Mouse (Mus musculus): ENCODE measurements at regions not wholly inside any gene's neighbourhood (a gene's known extent, or its start where the extent isn't known, plus 50 kb on each side); places are given as distances from the start of the nearest gene placed in this dataset.

DNA sequence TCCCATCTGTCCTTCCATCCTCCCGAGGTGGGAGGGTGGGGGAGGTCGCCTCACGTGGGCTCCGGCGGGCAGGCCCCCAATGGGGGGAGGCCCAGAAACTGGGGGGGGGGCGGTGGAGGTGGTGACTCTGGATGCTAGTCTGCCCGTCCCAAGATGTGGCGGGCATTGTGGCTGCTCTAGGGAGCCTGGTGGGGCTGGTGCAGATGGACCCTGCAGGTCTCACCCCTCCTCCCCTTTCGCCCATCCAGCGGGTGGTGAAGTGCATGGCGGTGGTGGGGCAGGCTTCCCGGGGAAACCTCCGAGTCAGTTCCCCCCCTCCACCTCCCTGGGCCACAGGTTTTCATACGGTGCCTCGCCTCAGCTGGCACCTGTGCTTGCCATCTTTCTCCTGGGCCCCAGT, 88.6 kb downstream of the Inhba start:
- no peak for DNase-seq (ENCODE audit: low spot score)
- H3K9me3 ChIP-seq, result peaks cover 18% of the 10 kb centered on the region
- no peaks in the 10 kb centered on the region for H3K36me3 ChIP-seq (replicated peaks)
- 89% methylated on average over 15 of the region's 15 CpGs for WGBS
- H3K27me3 ChIP-seq (replicated peaks; ENCODE audit: low read depth, poor library complexity, severe bottlenecking), result no peaks in the 10 kb centered on the region
- no peak overlapping the region for H3K27ac ChIP-seq (replicated peaks)
- H3K4me1 ChIP-seq, result no peaks in the 10 kb centered on the region
- no peak overlapping the region for H3K4me3 ChIP-seq

DNA sequence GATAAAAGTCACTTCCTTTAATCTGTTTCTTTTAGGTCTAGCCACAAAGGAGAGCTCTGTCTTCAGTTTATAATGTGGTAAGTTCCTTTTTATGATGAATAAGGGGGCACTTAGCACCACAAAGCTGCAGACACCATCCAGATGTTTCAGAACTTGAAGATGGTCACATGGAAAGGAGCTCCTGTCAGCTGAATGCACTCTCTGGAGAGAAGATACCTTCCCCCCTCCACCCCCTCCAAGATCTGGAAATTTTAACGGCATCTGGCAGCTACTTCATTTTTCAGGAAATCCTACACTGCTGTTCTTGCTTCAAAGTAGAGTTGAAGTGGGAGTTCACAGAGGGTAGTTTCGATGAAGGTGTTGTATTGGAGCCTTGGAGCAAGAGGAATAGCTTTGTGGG, 103.2 kb downstream of the Inhba start:
- no peak for DNase-seq (ENCODE audit: low spot score)
- H3K27ac ChIP-seq (replicated peaks), result no peak overlapping the region
- 65% methylated on average over 2 of the region's 2 CpGs for whole genome bisulfite sequencing
- no peaks in the 10 kb centered on the region for H3K9me3 ChIP-seq
- H3K4me3 ChIP-seq, result no peak overlapping the region
- H3K36me3 ChIP-seq (replicated peaks), result no peaks in the 10 kb centered on the region
- H3K4me1 ChIP-seq, result no peaks in the 10 kb centered on the region
- H3K27me3 ChIP-seq (replicated peaks; ENCODE audit: low read depth, poor library complexity, severe bottlenecking), result no peaks in the 10 kb centered on the region

DNA sequence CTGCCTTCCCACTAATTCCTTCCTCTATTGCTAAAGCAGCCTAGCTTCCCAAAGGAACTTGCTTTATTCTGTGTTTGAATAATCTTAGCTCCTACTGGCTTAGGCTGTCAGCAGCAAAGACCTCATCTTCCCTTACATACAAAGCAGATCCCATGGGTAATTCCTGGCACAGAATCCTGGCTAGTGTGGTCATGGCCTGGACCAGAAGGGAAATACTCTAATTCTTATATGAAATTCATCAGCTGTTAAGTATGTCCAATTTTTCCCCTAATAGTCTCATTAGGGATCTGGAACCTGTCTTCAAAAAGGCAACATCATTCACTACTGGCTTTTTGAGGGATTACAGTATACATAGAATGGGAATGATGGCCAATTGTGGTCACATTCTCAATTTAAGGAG, 135.0 kb downstream of the Inhba start:
- no peak for DNase-seq (ENCODE audit: low spot score)

DNA sequence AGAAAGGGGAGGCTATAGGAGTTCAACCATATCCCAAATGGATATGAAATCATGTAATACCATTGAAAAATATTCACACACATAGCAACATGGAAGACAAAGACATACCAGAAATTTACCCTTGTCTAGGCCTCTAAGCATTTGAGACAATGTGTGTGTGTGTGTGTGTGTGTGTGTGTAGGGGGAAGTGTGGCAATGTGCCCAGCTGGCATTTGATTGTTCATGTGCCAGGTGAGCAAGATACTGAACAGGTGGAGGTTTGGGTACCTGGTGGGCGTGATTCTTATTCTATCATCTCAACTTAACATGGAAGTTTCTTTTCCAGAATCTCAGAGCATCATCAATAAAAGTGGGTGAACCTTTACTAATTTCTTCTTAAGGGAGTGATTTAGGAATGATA, 143.3 kb downstream of the Inhba start:
- Histone ChIP-seq H3K36me3 (replicated peaks) (no peaks in the 10 kb centered on the region), H3K4me1 (no peaks in the 10 kb centered on the region), H3K4me3 (no peak overlapping the region), H3K27ac (replicated peaks) (no peak overlapping the region), H3K9me3 (no peaks in the 10 kb centered on the region), H3K27me3 (replicated peaks; ENCODE audit: low read depth, poor library complexity, severe bottlenecking) (no peaks in the 10 kb centered on the region)
- no peak for DNase-seq (ENCODE audit: low spot score)
- WGBS, result 80% methylated on average over 1 of the region's 1 CpGs

More for the DNA sequence above, 135.0 kb downstream of the Inhba start:
- no peaks in the 10 kb centered on the region for H3K36me3 ChIP-seq (replicated peaks)
- H3K4me1 ChIP-seq, result no peaks in the 10 kb centered on the region
- H3K4me3 ChIP-seq, result no peak overlapping the region
- no peak overlapping the region for H3K27ac ChIP-seq (replicated peaks)
- H3K9me3 ChIP-seq, result no peaks in the 10 kb centered on the region
- H3K27me3 ChIP-seq (replicated peaks; ENCODE audit: low read depth, poor library complexity, severe bottlenecking), result no peaks in the 10 kb centered on the region

DNA sequence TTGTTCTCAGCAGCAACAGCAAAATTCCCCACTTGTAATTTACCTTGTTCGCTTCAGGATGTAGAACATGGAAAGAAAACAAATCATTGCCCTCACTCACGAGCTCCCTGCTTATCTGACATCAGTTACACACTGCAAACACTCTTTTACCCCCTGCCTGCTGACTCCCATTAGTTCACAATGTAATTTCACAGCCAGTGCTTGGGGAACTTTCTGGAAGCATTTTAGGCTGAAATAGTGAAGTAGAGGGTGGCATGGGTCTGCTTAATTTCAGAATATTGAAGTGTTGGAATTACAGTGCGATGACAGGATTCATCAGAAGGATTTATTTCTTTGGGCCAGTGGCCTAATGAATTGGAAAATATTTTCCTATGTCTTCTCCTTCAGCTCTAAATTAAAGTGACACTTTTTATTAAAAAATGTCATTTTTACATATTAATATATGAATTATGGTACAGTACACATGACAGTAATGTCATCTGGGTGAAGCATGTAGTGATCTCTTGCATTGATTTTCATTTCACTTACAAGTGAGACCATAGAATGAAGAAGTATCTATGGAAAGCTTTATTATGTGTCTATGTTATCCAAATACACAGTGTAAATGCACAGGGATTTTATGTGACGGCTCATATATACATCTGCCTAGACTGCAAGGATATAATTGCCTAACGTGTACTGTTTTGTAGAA, 153.7 kb downstream of the Inhba start:
- Histone ChIP-seq H3K36me3 (replicated peaks) (no peaks in the 10 kb centered on the region), H3K4me3 (no peak overlapping the region), H3K27ac (replicated peaks) (no peak overlapping the region), H3K4me1 (no peaks in the 10 kb centered on the region), H3K27me3 (replicated peaks; ENCODE audit: low read depth, poor library complexity, severe bottlenecking) (no peaks in the 10 kb centered on the region), H3K9me3 (no peaks in the 10 kb centered on the region)
- 75% methylated on average over 5 of the region's 5 CpGs for WGBS
- DNase-seq (ENCODE audit: low spot score), result no peak

DNA sequence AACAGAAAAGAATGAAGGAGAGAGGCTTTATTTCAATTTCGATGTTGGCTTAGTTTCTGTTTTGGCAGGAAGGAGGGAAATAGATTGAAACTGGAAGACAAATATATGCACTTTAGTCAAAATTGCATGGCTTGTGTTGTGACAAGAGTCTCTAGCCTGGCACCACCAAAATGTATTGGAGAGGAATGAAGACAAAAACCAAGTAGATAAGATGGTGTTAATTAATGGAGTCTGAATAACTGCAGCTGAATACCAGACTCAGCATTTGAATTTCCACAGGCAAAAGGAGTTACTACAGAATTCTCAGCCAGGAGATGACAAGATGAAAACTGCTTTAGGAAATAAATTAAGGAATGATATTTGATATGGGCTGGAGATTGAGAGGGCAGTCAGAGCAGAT, 185.0 kb downstream of the Inhba start:
- Histone ChIP-seq H3K27me3 (replicated peaks; ENCODE audit: low read depth, poor library complexity, severe bottlenecking) (no peaks in the 10 kb centered on the region), H3K36me3 (replicated peaks) (no peaks in the 10 kb centered on the region), H3K9me3 (no peaks in the 10 kb centered on the region), H3K4me3 (no peak overlapping the region), H3K4me1 (no peaks in the 10 kb centered on the region), H3K27ac (replicated peaks) (no peak overlapping the region)
- no peak for DNase-seq (ENCODE audit: low spot score)
- 94% methylated on average over 1 of the region's 1 CpGs for WGBS

DNA sequence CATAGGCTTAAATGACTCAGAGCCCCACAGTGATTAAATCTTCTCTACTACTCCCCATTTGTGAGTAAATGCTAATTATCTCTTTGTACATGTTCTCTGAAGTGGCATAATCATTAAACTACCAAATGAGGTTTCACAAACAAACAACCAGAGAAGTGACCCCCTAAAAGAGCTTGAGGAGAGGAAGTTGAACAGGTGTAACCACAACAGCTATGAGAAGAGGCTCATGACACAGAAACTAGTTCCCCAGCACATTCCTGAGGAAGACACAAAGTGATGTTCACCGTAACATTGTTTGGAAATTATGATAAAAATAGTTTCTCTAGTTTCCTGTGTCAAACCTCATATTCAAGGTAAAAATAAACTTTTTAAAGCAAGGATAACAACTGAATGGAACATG, 188.4 kb downstream of the Inhba start:
- Histone ChIP-seq H3K36me3 (replicated peaks) (no peaks in the 10 kb centered on the region), H3K4me3 (no peak overlapping the region), H3K27me3 (replicated peaks; ENCODE audit: low read depth, poor library complexity, severe bottlenecking) (no peaks in the 10 kb centered on the region), H3K27ac (replicated peaks) (no peak overlapping the region), H3K4me1 (peaks cover 9% of the 10 kb centered on the region; the same call in 1 of the 2 replicates), H3K9me3 (no peaks in the 10 kb centered on the region)
- DNase-seq (ENCODE audit: low spot score), result no peak
- WGBS, result 92% methylated on average over 1 of the region's 1 CpGs

DNA sequence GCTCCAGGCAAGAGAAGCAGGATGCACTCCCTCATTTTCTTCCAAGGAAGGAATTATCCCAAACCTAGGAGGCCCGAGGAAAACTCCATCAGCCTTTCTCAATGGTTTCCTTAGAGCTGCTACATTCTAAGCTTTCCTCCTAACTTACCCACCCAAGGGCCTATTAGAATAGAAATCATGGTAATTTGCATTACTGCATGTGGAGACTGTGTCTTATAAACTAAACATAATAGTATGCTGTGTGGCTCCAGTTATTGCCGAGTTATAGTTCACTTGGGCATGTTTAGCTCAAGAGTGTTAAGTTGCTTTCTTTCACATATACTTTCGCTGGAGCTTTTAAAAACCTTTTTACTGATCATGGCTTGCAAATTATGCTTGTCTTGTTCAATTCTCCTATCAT, 191.5 kb downstream of the Inhba start:
- no peak for DNase-seq (ENCODE audit: low spot score)
- WGBS, result 71% methylated on average over 3 of the region's 3 CpGs

DNA sequence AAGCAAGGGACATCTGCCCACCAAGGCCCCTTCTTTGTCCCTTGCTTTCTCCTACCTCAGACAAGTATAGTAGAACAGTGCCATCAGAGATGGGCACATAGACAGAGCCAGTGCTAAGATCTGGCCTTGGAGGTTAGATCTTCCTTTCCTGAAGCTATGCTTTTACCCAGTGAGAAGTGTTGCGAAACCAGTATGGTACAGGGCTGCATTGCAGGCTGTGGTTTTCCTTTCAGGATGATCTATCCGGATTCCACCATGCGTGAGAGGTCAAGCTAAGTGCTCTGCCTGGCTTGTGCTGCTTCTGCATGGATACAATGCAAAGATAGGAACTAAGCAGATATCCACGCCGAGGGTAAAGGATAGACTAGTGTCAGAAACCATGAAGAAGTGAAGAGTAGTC, 192.4 kb downstream of the Inhba start:
- Histone ChIP-seq H3K36me3 (replicated peaks) (no peaks in the 10 kb centered on the region), H3K27ac (replicated peaks) (no peak overlapping the region), H3K27me3 (replicated peaks; ENCODE audit: low read depth, poor library complexity, severe bottlenecking) (no peaks in the 10 kb centered on the region), H3K4me1 (peaks cover 9% of the 10 kb centered on the region; the same call in 1 of the 2 replicates), H3K9me3 (no peaks in the 10 kb centered on the region), H3K4me3 (no peak overlapping the region)
- DNase-seq (ENCODE audit: low spot score), result no peak
- WGBS, result 90% methylated on average over 5 of the region's 5 CpGs

More for the DNA sequence above, 191.5 kb downstream of the Inhba start:
- Histone ChIP-seq H3K4me1 (peaks cover 9% of the 10 kb centered on the region; the same call in 1 of the 2 replicates), H3K4me3 (no peak overlapping the region), H3K9me3 (no peaks in the 10 kb centered on the region), H3K27ac (replicated peaks) (peak overlapping the region; percentile 44), H3K27me3 (replicated peaks; ENCODE audit: low read depth, poor library complexity, severe bottlenecking) (no peaks in the 10 kb centered on the region), H3K36me3 (replicated peaks) (no peaks in the 10 kb centered on the region)

DNA sequence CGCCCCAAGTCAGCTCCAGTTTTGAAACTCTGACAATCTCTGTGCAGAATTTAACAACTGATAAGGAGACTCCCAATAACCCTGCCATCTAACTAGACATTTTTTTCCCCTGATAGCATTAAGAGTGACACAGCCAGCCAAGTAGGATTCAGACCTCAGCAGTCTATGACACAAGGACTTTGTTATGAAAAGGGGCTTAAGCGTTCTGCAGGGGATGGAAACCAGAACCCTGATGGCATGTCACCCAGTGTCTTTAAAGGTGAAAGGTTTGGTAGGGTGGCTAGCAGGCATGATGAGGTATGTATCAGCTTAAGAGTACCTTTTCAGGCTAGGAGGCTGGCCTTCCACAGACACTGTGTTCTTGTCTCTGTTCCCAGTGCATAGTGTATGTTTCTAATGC, 199.8 kb downstream of the Inhba start:
- H3K9me3 ChIP-seq, result no peaks in the 10 kb centered on the region
- H3K27me3 ChIP-seq (replicated peaks; ENCODE audit: low read depth, poor library complexity, severe bottlenecking), result no peaks in the 10 kb centered on the region
- H3K27ac ChIP-seq (replicated peaks), result no peak overlapping the region
- no peak overlapping the region for H3K4me3 ChIP-seq
- DNase-seq (ENCODE audit: low spot score), result no peak
- 74% methylated on average over 2 of the region's 2 CpGs for WGBS
- no peaks in the 10 kb centered on the region for H3K36me3 ChIP-seq (replicated peaks)
- H3K4me1 ChIP-seq, result no peaks in the 10 kb centered on the region

DNA sequence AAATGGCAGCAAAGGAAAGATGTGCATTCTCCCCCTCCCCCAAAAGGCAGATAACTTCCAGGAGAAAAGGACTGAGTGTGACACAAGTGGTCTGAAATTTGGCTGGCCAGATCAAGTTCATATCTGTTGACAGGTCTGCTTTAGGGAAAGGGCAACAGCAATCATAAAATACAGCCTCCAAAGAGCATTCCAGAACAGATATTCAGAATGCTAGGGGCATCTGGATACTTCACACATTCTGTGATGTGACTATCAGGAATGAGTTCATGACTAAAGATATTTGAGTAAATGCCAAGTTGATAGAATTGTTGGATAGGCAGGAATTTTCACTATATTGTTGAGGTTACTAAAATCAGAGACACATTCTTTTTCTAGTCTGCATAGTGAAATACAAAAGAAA, 208.2 kb downstream of the Inhba start:
- H3K27me3 ChIP-seq (replicated peaks; ENCODE audit: low read depth, poor library complexity, severe bottlenecking), result no peaks in the 10 kb centered on the region
- no peaks in the 10 kb centered on the region for H3K4me1 ChIP-seq
- H3K36me3 ChIP-seq (replicated peaks), result no peaks in the 10 kb centered on the region
- H3K9me3 ChIP-seq, result no peaks in the 10 kb centered on the region
- H3K4me3 ChIP-seq, result no peak overlapping the region
- no peak for DNase-seq (ENCODE audit: low spot score)
- H3K27ac ChIP-seq (replicated peaks), result no peak overlapping the region

DNA sequence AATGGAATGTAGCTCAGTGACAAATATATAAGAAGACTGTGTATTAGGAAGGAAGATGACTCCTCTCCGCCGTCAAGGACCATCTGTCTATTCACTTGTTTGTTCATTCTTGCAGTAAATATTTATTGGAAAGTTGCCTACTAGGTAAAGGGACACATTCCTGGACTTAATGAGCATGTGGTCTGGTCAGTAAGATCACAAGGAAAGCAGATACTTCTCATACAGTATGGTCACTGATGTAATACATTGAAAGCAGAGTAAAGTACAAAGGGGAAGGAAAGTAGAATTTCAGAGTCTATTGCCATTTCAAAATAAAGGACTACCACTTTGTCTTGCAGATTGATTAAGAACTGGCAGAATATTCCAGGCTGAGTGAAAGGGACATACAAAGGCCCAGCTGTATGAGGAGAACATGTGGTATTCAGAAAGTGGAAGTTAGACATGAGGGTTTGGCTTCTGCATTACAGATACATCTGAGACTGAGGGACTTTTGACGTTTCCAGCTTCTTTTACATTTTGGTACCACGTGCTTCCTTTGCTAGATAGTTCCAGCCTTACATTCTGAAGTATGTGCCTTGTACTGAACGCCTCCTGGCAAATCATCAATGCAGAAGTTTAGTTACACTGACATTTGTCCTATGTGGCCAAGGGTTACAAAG, 211.4 kb downstream of the Inhba start:
- DNase-seq (ENCODE audit: low spot score), result no peak
- Histone ChIP-seq H3K4me3 (no peak overlapping the region), H3K9me3 (no peaks in the 10 kb centered on the region), H3K36me3 (replicated peaks) (no peaks in the 10 kb centered on the region), H3K27ac (replicated peaks) (no peak overlapping the region), H3K4me1 (no peaks in the 10 kb centered on the region), H3K27me3 (replicated peaks; ENCODE audit: low read depth, poor library complexity, severe bottlenecking) (no peaks in the 10 kb centered on the region)
- 77% methylated on average over 5 of the region's 5 CpGs for WGBS

DNA sequence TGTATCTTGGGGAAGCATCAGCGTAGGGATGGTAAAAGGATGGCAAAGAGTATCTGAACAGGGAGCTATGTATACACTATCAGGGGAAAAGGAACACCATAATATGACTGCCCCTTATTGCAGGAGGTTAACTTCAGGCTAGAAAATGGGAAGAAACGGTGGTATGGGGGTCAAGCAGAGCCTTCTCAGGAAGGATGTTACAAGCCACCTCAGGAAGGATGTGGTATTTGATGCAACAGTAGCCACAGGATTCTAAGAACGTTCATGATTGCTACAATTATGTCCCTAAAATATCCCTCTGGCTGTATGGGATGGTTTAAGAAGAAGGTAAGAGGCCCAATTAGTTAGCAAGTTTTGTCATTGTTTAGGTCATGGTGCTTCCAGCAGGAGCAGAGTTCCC, 249.5 kb downstream of the Inhba start:
- Histone ChIP-seq H3K27me3 (replicated peaks; ENCODE audit: low read depth, poor library complexity, severe bottlenecking) (no peaks in the 10 kb centered on the region), H3K4me1 (no peaks in the 10 kb centered on the region), H3K27ac (replicated peaks) (no peak overlapping the region), H3K4me3 (no peak overlapping the region), H3K9me3 (no peaks in the 10 kb centered on the region), H3K36me3 (replicated peaks) (no peaks in the 10 kb centered on the region)
- no peak for DNase-seq (ENCODE audit: low spot score)
- WGBS, result 81% methylated on average over 3 of the region's 3 CpGs

Data from embryonic facial prominence, embryonic 10.5 days (tissue).